ENCODE assay signal across 17 mouse cellular contexts in genomic region chr13:53934457-53934856, GRCm38 (mm10).
"Had no signal": no experiment of that assay in that cellular context is flagged by ENCODE, and none has a peak within 500 bp of the region (broad histone marks: within the 10 kb centered on the region; RNA-seq: fewer than 3 reads in every experiment).

No protein-coding gene starts in this region.

- H3K4me3 ChIP-seq: neural tube, embryonic 12.5 days; neural tube, embryonic 13.5 days; neural tube, embryonic 15.5 days; stomach, embryonic 15.5 days had no signal

- H3K27me3 ChIP-seq: neural tube, embryonic 12.5 days; neural tube, embryonic 13.5 days; neural tube, embryonic 15.5 days; stomach, embryonic 15.5 days had no signal

- DNase-seq: retina, postnatal 1 day; right cerebral cortex, adult 18-20 months; right cerebral cortex, postnatal 14 days; right cerebral cortex, postnatal 25 days; right cerebral cortex, postnatal 4 days; spleen, adult 18-20 months; thymus, adult 18-20 months; thymus, adult 2 months; thymus, postnatal 14 days; thymus, postnatal 25 days; thymus, postnatal 36 days; thymus, postnatal 4 days had no signal

- H3K4me1 ChIP-seq: neural tube, embryonic 12.5 days; neural tube, embryonic 13.5 days; neural tube, embryonic 15.5 days; stomach, embryonic 15.5 days had no signal

- H3K36me3 ChIP-seq: neural tube, embryonic 12.5 days; neural tube, embryonic 13.5 days; neural tube, embryonic 15.5 days; stomach, embryonic 15.5 days had no signal

- H3K27ac ChIP-seq: neural tube, embryonic 12.5 days; neural tube, embryonic 13.5 days; neural tube, embryonic 15.5 days; stomach, embryonic 15.5 days; stomach, postnatal 0 days had no signal

- H3K4me2 ChIP-seq: neural tube, embryonic 12.5 days; neural tube, embryonic 13.5 days; neural tube, embryonic 15.5 days; stomach, embryonic 15.5 days had no signal

- H3K9me3 ChIP-seq: neural tube, embryonic 12.5 days; neural tube, embryonic 13.5 days; neural tube, embryonic 15.5 days; stomach, embryonic 15.5 days had no signal

- H3K9ac ChIP-seq: neural tube, embryonic 12.5 days; neural tube, embryonic 13.5 days; neural tube, embryonic 15.5 days; stomach, embryonic 15.5 days had no signal
